Mouse (Mus musculus): ENCODE measurements around the gene Mis18a. TPM values are rescaled to one million over a fixed set of nuclear protein-coding genes. Genes with fewer than 3 reads are reported as not detected.

The Mis18a gene
- polyA plus RNA-seq, 1 experiment from 2014 or later, result 45.6 TPM

- WGBS (ENCODE audit: insufficient replicate concordance), result 89% methylated on average over 13 of the region's 13 CpGs
- ATAC-seq (replicated peaks; ENCODE audit: insufficient number of reproducible peaks, low FRiP score, low TSS enrichment), result no peak
- Histone ChIP-seq H3K9me3 (replicated peaks; ENCODE audit: control insufficient read depth, low read length) (no peaks in the 10 kb centered on the region), H3K36me3 (ENCODE audit: control insufficient read depth, insufficient read depth, low read length) (peaks cover 9% of the 10 kb centered on the region), H3K4me2 (no peak overlapping the region), H3K4me3 (ENCODE audit: low read depth, low read length) (no peak overlapping the region), H3K9ac (ENCODE audit: low read depth, low read length) (no peak overlapping the region), H3K4me1 (ENCODE audit: control insufficient read depth, insufficient read depth, low read length) (peaks cover 19% of the 10 kb centered on the region), H3K27me3 (ENCODE audit: control insufficient read depth, insufficient read depth, low read length) (no peaks in the 10 kb centered on the region), H3K27ac (ENCODE audit: low read depth, low read length) (no peak overlapping the region)
Observed at GRCm38 (mm10) chr16:90753386-90753941, 26.3 kb upstream of the Mis18a start.

- no peaks in the 10 kb centered on the region for H3K9me3 ChIP-seq (replicated peaks; ENCODE audit: control insufficient read depth, low read length)
- ATAC-seq (replicated peaks; ENCODE audit: insufficient number of reproducible peaks, low FRiP score, low TSS enrichment), result no peak
- H3K4me2 ChIP-seq, result no peak overlapping the region
- H3K27me3 ChIP-seq (ENCODE audit: control insufficient read depth, insufficient read depth, low read length), result no peaks in the 10 kb centered on the region
- no peak overlapping the region for H3K9ac ChIP-seq (ENCODE audit: low read depth, low read length)
- no peak overlapping the region for H3K27ac ChIP-seq (ENCODE audit: low read depth, low read length)
- peaks cover 4% of the 10 kb centered on the region; the same call in 1 of the 2 replicates for H3K36me3 ChIP-seq (ENCODE audit: control insufficient read depth, insufficient read depth, low read length)
- peaks cover 37% of the 10 kb centered on the region for H3K4me1 ChIP-seq (ENCODE audit: control insufficient read depth, insufficient read depth, low read length)
- 88% methylated on average over 7 of the region's 7 CpGs for WGBS (ENCODE audit: insufficient replicate concordance)
- no peak overlapping the region for H3K4me3 ChIP-seq (ENCODE audit: low read depth, low read length)
Observed at GRCm38 (mm10) chr16:90748169-90748568, 21.0 kb upstream of the Mis18a start.

GRCm38 (mm10) chr16:90747143-90747542 is 19.9 kb upstream of the Mis18a start:
- Histone ChIP-seq H3K27me3 (ENCODE audit: control insufficient read depth, insufficient read depth, low read length) (no peaks in the 10 kb centered on the region), H3K36me3 (ENCODE audit: control insufficient read depth, insufficient read depth, low read length) (peaks cover 3% of the 10 kb centered on the region; the same call in 1 of the 2 replicates), H3K4me3 (ENCODE audit: low read depth, low read length) (no peak overlapping the region), H3K4me2 (no peak overlapping the region), H3K9me3 (replicated peaks; ENCODE audit: control insufficient read depth, low read length) (no peaks in the 10 kb centered on the region), H3K9ac (ENCODE audit: low read depth, low read length) (no peak overlapping the region), H3K27ac (ENCODE audit: low read depth, low read length) (no peak overlapping the region), H3K4me1 (ENCODE audit: control insufficient read depth, insufficient read depth, low read length) (peaks cover 37% of the 10 kb centered on the region)
- ATAC-seq (replicated peaks; ENCODE audit: insufficient number of reproducible peaks, low FRiP score, low TSS enrichment), result no peak
- WGBS (ENCODE audit: insufficient replicate concordance), result 62% methylated on average over 6 of the region's 6 CpGs

- H3K9ac ChIP-seq (ENCODE audit: low read depth, low read length), result peak within 1 kb of the TSS; percentile 29
- H3K4me1 ChIP-seq (ENCODE audit: control insufficient read depth, insufficient read depth, low read length), result peaks cover 20% of the 10 kb centered on the region
Observed at GRCm38 (mm10) chr16:90738092-90738956, 11.1 kb upstream of the Mis18a start, which contains the start of gene Mrap. TSS of gene Mrap (plus strand) at chr16:90738207.

GRCm38 (mm10) chr16:90736672-90737270 is 9.6 kb upstream of the Mis18a start:
- Histone ChIP-seq H3K9me3 (replicated peaks; ENCODE audit: control insufficient read depth, low read length) (no peaks in the 10 kb centered on the region), H3K27me3 (ENCODE audit: control insufficient read depth, insufficient read depth, low read length) (no peaks in the 10 kb centered on the region), H3K9ac (ENCODE audit: low read depth, low read length) (0 out of 2 replicates have a peak overlapping the region, but pooled peaks have one; percentile 10), H3K4me2 (no peak overlapping the region), H3K36me3 (ENCODE audit: control insufficient read depth, insufficient read depth, low read length) (no peaks in the 10 kb centered on the region), H3K4me1 (ENCODE audit: control insufficient read depth, insufficient read depth, low read length) (peaks cover 17% of the 10 kb centered on the region), H3K4me3 (ENCODE audit: low read depth, low read length) (no peak overlapping the region), H3K27ac (ENCODE audit: low read depth, low read length) (peak overlapping the region; percentile 10; the same call in 1 of the 2 replicates)
- ATAC-seq (replicated peaks; ENCODE audit: insufficient number of reproducible peaks, low FRiP score, low TSS enrichment), result 0 out of 2 replicates have a peak, but pooled peaks have one; percentile 39
- 41% methylated on average over 10 of the region's 10 CpGs for WGBS (ENCODE audit: insufficient replicate concordance)

More at GRCm38 (mm10) chr16:90738092-90738956, 11.1 kb upstream of the Mis18a start, which contains the start of gene Mrap:
- Histone ChIP-seq H3K36me3 (ENCODE audit: control insufficient read depth, insufficient read depth, low read length) (no peaks in the 10 kb centered on the region), H3K27me3 (ENCODE audit: control insufficient read depth, insufficient read depth, low read length) (no peaks in the 10 kb centered on the region), H3K27ac (ENCODE audit: low read depth, low read length) (peak within 1 kb of the TSS; percentile 64), H3K9me3 (replicated peaks; ENCODE audit: control insufficient read depth, low read length) (no peaks in the 10 kb centered on the region), H3K4me2 (peak within 1 kb of the TSS; percentile 46), H3K4me3 (ENCODE audit: low read depth, low read length) (peak within 1 kb of the TSS; percentile 27)
- 35% methylated on average over 26 of the region's 26 CpGs for WGBS (ENCODE audit: insufficient replicate concordance)
- ATAC-seq (replicated peaks; ENCODE audit: insufficient number of reproducible peaks, low FRiP score, low TSS enrichment), result peak; percentile 78

GRCm38 (mm10) chr16:90735611-90736010 is 8.4 kb upstream of the Mis18a start:
- H3K4me2 ChIP-seq, result no peak overlapping the region
- H3K27ac ChIP-seq (ENCODE audit: low read depth, low read length), result no peak overlapping the region
- no peaks in the 10 kb centered on the region for H3K27me3 ChIP-seq (ENCODE audit: control insufficient read depth, insufficient read depth, low read length)
- no peaks in the 10 kb centered on the region for H3K36me3 ChIP-seq (ENCODE audit: control insufficient read depth, insufficient read depth, low read length)
- no peak overlapping the region for H3K9ac ChIP-seq (ENCODE audit: low read depth, low read length)
- peaks cover 4% of the 10 kb centered on the region; the same call in 1 of the 2 replicates for H3K9me3 ChIP-seq (replicated peaks; ENCODE audit: control insufficient read depth, low read length)
- no peak overlapping the region for H3K4me3 ChIP-seq (ENCODE audit: low read depth, low read length)
- peaks cover 15% of the 10 kb centered on the region for H3K4me1 ChIP-seq (ENCODE audit: control insufficient read depth, insufficient read depth, low read length)
- no peak for ATAC-seq (replicated peaks; ENCODE audit: insufficient number of reproducible peaks, low FRiP score, low TSS enrichment)
- 55% methylated on average over 4 of the region's 4 CpGs for WGBS (ENCODE audit: insufficient replicate concordance)

- no peak overlapping the region for H3K27ac ChIP-seq (ENCODE audit: low read depth, low read length)
Observed at GRCm38 (mm10) chr16:90726600-90727227, 490 bp downstream of the Mis18a start.

GRCm38 (mm10) chr16:90724051-90724450 is 3.2 kb downstream of the Mis18a start:
- Histone ChIP-seq H3K9me3 (replicated peaks; ENCODE audit: control insufficient read depth, low read length) (no peaks in the 10 kb centered on the region), H3K4me1 (ENCODE audit: control insufficient read depth, insufficient read depth, low read length) (peaks cover 6% of the 10 kb centered on the region), H3K4me2 (no peak overlapping the region), H3K27me3 (ENCODE audit: control insufficient read depth, insufficient read depth, low read length) (no peaks in the 10 kb centered on the region), H3K36me3 (ENCODE audit: control insufficient read depth, insufficient read depth, low read length) (peaks cover 10% of the 10 kb centered on the region), H3K27ac (ENCODE audit: low read depth, low read length) (no peak overlapping the region), H3K4me3 (ENCODE audit: low read depth, low read length) (no peak overlapping the region), H3K9ac (ENCODE audit: low read depth, low read length) (no peak overlapping the region)
- ATAC-seq (replicated peaks; ENCODE audit: insufficient number of reproducible peaks, low FRiP score, low TSS enrichment), result no peak
- WGBS (ENCODE audit: insufficient replicate concordance), result 95% methylated on average over 4 of the region's 4 CpGs

More at GRCm38 (mm10) chr16:90726600-90727227, 490 bp downstream of the Mis18a start:
- no peaks in the 10 kb centered on the region for H3K27me3 ChIP-seq (ENCODE audit: control insufficient read depth, insufficient read depth, low read length)
- peak overlapping the region; percentile 94 for H3K4me2 ChIP-seq
- H3K4me1 ChIP-seq (ENCODE audit: control insufficient read depth, insufficient read depth, low read length), result peaks cover 6% of the 10 kb centered on the region
- H3K9me3 ChIP-seq (replicated peaks; ENCODE audit: control insufficient read depth, low read length), result peaks cover 4% of the 10 kb centered on the region; the same call in 1 of the 2 replicates
- no peaks in the 10 kb centered on the region for H3K36me3 ChIP-seq (ENCODE audit: control insufficient read depth, insufficient read depth, low read length)
- H3K4me3 ChIP-seq (ENCODE audit: low read depth, low read length), result peak overlapping the region; percentile 96
- ATAC-seq (replicated peaks; ENCODE audit: insufficient number of reproducible peaks, low FRiP score, low TSS enrichment), result peak; percentile 43
- 5% methylated on average over 37 of the region's 38 CpGs for WGBS (ENCODE audit: insufficient replicate concordance)
- peak overlapping the region; percentile 87 for H3K9ac ChIP-seq (ENCODE audit: low read depth, low read length)

Data from heart, embryonic 11.5 days (tissue).